Mouse (Mus musculus) kidney, adult 2 months (tissue): ENCODE data around the gene Zcwpw1. TPM values are rescaled to one million over a fixed set of nuclear protein-coding genes. Genes with fewer than 3 reads are reported as not detected.

Experiments used
- DNase-seq: peaks from one replicate; pipeline ENCODE4 v3.0.0; 2021
- H3K27ac ChIP-seq: fragments of 200-500 bp; 2 replicates; pipeline ENCODE4 v1.5.1; 2012; ENCODE audit warnings: low read depth, low read length, control low read depth, inconsistent platforms; ENCODE audit not compliant: insufficient read depth
- H3K27me3 ChIP-seq: fragments of 200-500 bp; replicated peaks from 2 replicates; pipeline ENCODE4 v1.6.1; 2012; ENCODE audit warnings: mild to moderate bottlenecking, moderate library complexity, low read length, inconsistent platforms; ENCODE audit not compliant: control insufficient read depth, insufficient read depth
- H3K36me3 ChIP-seq: fragments of 200-500 bp; 2 replicates; pipeline ENCODE4 v1.6.1; 2012; ENCODE audit warnings: mild to moderate bottlenecking, moderate library complexity, low read length, inconsistent platforms; ENCODE audit not compliant: control insufficient read depth, insufficient read depth
- H3K4me1 ChIP-seq: fragments of 200-500 bp; 2 replicates; pipeline ENCODE4 v1.6.1; 2011; ENCODE audit warnings: low read length; ENCODE audit not compliant: control insufficient read depth, insufficient read depth
- H3K4me3 ChIP-seq: fragments of 200-500 bp; 2 replicates; pipeline ENCODE4 v1.5.1; 2011; ENCODE audit warnings: mild to moderate bottlenecking, low read depth, low read length, control low read depth; ENCODE audit not compliant: insufficient read depth
- CTCF ChIP-seq: fragments of 200-500 bp; conservative IDR thresholded peaks from 2 replicates; pipeline ENCODE4 v1.5.1; 2011; ENCODE audit warnings: low read depth, mild to moderate bottlenecking, control low read depth, low read length, moderate library complexity, mixed read lengths; ENCODE audit not compliant: insufficient read depth, insufficient read length
- POLR2A ChIP-seq: fragments of 200-500 bp; IDR thresholded peaks from one replicate; pipeline ENCODE4 v1.6.1; 2011; ENCODE audit warnings: low read depth, low read length, control low read depth
- WGBS: fragments of 180-500 bp; shearing (Covaris S2); methylation state at CpG from one replicate; pipeline ENCODE4 v1.1.7; 2018; 5-methylcytosine and 5-hydroxymethylcytosine counted together
- polyA plus RNA-seq: library from polyadenylated mRNA; depleted of rRNA; stranded (reverse); fragments of >200 nt; gene quantifications from 2 replicates; pipeline ENCODE4 v1.2.3, GENCODE M21; 2012

Gene Zcwpw1
- polyA plus RNA-seq, 1 experiment, result 2.5 TPM

GRCm38 (mm10) chr5:137785164-137786031, 2.2 kb upstream of the Zcwpw1 start:
- Histone ChIP-seq H3K4me3 (peak overlapping the region; percentile 61), H3K27ac (peak overlapping the region; percentile 97), H3K27me3 (no peaks in the 10 kb centered on the region), H3K36me3 (no peaks in the 10 kb centered on the region; the same call in 1 of the 2 replicates), H3K4me1 (peaks cover 16% of the 10 kb centered on the region)
- 2% methylated on average over 59 of the region's 62 CpGs for WGBS
- no peak for DNase-seq
- TF ChIP-seq POLR2A (no peak), CTCF (no peak)

GRCm38 (mm10) chr5:137786109-137786942, 1.3 kb upstream of the Zcwpw1 start:
- peak overlapping the region; percentile 97 for H3K27ac ChIP-seq
- under 1% methylated on average over 79 of the region's 79 CpGs for WGBS
- TF ChIP-seq POLR2A (peak; percentile 98), CTCF (no peak)
- DNase-seq, result peak; percentile 100
- H3K4me1 ChIP-seq, result peaks cover 16% of the 10 kb centered on the region
- no peaks in the 10 kb centered on the region; the same call in 1 of the 2 replicates for H3K36me3 ChIP-seq
- peak overlapping the region; percentile 61 for H3K4me3 ChIP-seq
- H3K27me3 ChIP-seq, result no peaks in the 10 kb centered on the region

GRCm38 (mm10) chr5:137788171-137788570, 573 bp downstream of the Zcwpw1 start:
- DNase-seq, result no peak
- Histone ChIP-seq H3K27me3 (no peaks in the 10 kb centered on the region), H3K4me1 (peaks cover 16% of the 10 kb centered on the region), H3K4me3 (0 out of 2 replicates have a peak overlapping the region, but pooled peaks have one; percentile 3), H3K36me3 (no peaks in the 10 kb centered on the region), H3K27ac (no peak overlapping the region)
- WGBS, result 65% methylated on average over 24 of the region's 24 CpGs
- TF ChIP-seq POLR2A, result no peak

DNA sequence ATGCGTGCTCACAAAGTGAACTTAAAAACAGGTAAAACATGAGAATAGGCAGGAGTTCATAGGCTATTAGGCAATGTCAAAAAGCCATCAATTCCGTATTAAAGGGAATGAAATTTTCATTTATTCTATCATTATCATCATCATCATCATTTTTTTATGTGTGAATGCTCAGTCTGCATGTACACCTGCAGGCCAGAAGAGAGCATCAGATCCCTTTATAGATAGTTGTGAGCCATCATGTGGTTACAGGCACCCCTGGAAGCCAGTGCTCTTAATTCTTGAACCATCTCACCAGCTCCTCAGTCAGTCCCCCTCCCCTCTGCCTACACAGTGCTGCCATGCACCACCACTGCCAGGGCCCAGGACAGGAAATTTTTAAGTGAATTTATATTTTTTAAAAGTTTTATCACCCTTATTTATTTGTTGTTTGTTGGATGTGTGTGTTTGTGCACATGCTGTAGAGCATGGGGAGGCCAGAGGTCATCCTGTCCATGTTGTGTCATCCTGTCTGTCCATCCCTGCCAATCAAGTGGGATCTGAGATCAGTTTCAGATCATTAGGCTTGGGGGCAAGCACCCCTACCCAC, 1.4 kb downstream of the Zcwpw1 start:
- Histone ChIP-seq H3K4me3 (no peak overlapping the region), H3K4me1 (peaks cover 14% of the 10 kb centered on the region), H3K27ac (no peak overlapping the region), H3K36me3 (no peaks in the 10 kb centered on the region), H3K27me3 (no peaks in the 10 kb centered on the region)
- no peak for TF ChIP-seq POLR2A
- no peak for TF ChIP-seq CTCF
- DNase-seq, result no peak
- 93% methylated on average over 2 of the region's 2 CpGs for WGBS

GRCm38 (mm10) chr5:137791553-137791952, 4.0 kb downstream of the Zcwpw1 start:
- Histone ChIP-seq H3K27me3 (no peaks in the 10 kb centered on the region), H3K27ac (no peak overlapping the region), H3K4me3 (no peak overlapping the region), H3K36me3 (no peaks in the 10 kb centered on the region), H3K4me1 (no peaks in the 10 kb centered on the region)
- DNase-seq, result no peak
- TF ChIP-seq CTCF (no peak), POLR2A (no peak)

DNA sequence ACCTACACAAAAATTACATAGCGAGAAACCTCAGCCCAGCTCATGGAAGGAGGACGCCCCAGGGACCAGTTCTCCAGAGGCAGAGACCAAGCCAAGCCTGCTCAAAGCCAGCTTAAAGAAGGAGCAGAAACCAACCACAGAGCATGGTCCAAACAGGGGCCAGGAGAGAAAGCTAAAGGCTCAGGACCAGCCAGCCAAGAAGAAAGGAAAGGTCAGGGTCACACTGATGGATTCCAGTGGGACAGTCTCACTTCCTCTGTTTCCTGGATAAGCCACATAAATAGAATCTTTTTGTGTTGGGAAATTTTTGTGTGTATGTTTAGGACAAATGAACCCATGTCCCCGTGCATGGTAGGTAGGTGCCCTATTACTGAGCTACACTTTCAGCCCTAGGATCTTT, 9.0 kb downstream of the Zcwpw1 start:
- 74% methylated on average over 3 of the region's 3 CpGs for WGBS
- TF ChIP-seq POLR2A (no peak), CTCF (no peak)
- Histone ChIP-seq H3K36me3 (no peaks in the 10 kb centered on the region), H3K27me3 (no peaks in the 10 kb centered on the region), H3K4me1 (no peaks in the 10 kb centered on the region), H3K4me3 (no peak overlapping the region), H3K27ac (no peak overlapping the region)
- DNase-seq, result no peak

- WGBS, result 86% methylated on average over 3 of the region's 3 CpGs
- no peaks in the 10 kb centered on the region; the same call in 1 of the 2 replicates for H3K27me3 ChIP-seq
- no peak overlapping the region for H3K4me3 ChIP-seq
- H3K4me1 ChIP-seq, result no peaks in the 10 kb centered on the region
- H3K27ac ChIP-seq, result no peak overlapping the region
- no peak for DNase-seq
- TF ChIP-seq CTCF, result no peak
- H3K36me3 ChIP-seq, result no peaks in the 10 kb centered on the region
Observed at GRCm38 (mm10) chr5:137800917-137801316, 13.3 kb downstream of the Zcwpw1 start.
